Mouse (Mus musculus) gastrocnemius, postnatal 36 days (tissue): Measurements from ENCODE around the gene Mpc1. TPM values are rescaled to one million over a fixed set of nuclear protein-coding genes. Genes with fewer than 3 reads are reported as not detected.
"Not testable (repeated sequence)": the region's sequence is repeated elsewhere in the genome, so short reads cannot be mapped to it uniquely, and the experiment has no call there.

Experiments used
- DNase-seq, 2 experiments: peaks; one replicate each; pipeline ENCODE4 v3.0.0; 2022
- intact Hi-C: fragments of 180-260 bp; cut with DNase I; formaldehyde crosslinking; loops from one replicate; pipeline ENCODE4 v1.15.1; 2025
- total RNA-seq, 2 experiments: library from RNA; stranded (reverse); gene quantifications; 2 replicates each; pipeline ENCODE4 v1.2.3; 2021

Mpc1 gene
- total RNA-seq, 2 experiments from 2014 or later = 378 to 448 TPM

DNA sequence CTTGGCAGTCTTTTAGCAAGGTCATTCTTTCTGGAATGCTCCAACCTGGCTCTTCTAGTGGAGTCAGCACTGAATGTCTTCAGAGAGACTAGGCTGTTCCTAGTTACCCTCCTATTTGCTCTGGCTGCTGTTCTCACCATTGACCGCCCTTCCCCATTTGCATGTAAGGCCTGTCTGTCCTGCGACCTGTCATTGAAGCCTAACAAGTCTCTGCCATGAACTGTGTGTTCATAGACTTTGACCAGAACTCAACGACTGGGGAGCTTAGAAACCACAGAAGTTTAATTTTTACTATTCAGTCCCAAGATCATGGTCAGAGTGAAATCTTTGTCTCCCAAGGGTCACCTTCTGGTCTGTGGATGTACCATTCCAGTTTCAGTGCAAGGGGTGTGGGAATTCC, 31.3 kb downstream of the Mpc1 start:
- intact Hi-C loops = no loop called here
- DNase-seq = no peak

DNA sequence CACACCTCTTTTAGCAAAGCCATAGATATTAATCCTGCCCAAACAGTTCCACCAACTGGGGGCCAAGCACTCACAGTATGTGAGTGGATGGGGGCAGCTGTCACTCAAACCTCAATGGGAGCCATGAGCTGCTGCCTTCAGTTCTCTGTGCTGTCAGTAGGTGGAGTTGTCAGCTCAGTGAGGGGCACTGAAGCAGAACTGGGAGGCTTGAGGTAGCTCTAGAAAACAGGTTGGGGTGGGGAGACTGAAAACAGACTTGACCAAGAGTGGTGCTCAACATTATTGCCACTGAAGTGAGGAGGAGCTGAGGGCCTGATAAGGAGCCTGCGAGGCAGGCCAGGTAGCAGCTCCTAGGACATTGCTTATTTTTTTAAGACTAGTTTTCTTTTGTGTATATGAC, 33.5 kb downstream of the Mpc1 start:
- no peak for DNase-seq
- intact Hi-C loops = loop anchor here (5.0 kb wide), 1 partner anchor 56 kb away; no protein-coding TSS in a partner anchor

DNA sequence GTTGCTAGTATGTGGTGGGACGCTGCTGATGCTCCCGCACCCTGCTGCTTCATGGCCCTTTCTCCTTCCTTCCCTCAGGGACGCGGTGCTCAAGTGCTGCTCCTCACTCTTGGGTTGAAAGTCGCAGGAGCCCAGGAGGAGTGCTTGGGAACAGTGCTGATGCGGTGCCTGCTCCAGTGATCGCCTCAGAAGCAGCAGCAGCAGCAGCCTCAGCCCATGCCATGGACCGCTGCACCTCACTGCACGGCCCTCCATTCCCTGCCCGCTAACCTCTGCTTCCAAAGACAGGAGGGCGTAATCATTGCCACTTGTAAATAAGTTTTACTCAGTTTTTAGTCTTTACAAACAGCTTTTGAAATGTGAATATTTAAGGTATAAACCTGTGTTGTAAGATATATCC, 44.2 kb downstream of the Mpc1 start:
- DNase-seq, intact Hi-C loops: not testable (repeated sequence)

DNA sequence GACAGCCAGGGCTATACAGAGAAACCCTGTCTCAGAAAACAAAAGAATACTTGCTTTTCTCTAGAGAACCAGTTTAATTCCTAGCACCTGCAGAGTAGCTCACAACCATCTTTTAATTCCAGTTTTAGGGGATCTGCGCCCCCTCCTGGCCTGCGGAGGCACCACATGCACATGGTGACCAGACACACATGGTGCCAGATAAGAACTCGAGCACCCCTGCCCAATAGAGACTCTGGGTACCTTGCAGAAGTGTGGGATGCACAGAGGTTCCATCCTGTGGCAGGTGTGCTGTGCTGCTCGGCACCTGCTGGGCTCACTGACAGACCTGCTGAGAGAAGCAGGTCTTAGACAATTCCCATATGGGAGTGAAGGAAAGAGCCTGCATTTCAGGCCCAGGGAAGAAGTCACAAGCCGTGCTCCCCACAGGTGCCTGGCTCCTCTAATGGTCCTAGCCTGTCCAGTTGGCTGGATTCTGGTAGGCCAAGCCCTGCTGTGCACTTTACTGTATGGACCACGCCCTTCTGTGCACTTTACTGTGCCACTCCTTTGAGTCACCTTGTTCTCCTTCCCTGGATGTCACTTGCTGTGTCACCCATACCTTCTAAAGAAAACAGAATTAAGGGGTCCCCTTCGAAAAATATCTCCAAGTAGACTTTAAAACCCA, 45.9 kb downstream of the Mpc1 start:
- no peak for DNase-seq
- intact Hi-C loops = no loop called here

DNA sequence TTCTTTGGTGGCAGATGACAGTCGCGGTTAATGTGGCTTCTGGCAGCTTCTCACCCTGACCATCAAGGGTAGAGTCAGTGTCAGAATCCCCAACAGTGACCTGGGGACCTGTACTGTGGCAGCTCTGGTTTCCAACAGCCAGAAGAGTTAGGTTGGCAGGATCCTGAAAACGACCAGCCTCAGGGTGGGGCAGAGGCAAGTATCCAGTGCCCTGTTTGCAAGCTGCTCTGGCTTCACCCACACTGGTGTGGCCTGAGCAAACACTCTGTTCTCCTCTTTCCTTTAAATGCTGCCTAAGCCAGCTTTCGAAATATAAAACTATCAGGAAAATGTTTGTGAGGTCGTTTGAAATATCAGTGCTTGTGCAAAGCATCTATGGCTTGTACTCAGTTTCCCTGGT, 47.9 kb downstream of the Mpc1 start:
- intact Hi-C loops = no loop called here
- DNase-seq = no peak

DNA sequence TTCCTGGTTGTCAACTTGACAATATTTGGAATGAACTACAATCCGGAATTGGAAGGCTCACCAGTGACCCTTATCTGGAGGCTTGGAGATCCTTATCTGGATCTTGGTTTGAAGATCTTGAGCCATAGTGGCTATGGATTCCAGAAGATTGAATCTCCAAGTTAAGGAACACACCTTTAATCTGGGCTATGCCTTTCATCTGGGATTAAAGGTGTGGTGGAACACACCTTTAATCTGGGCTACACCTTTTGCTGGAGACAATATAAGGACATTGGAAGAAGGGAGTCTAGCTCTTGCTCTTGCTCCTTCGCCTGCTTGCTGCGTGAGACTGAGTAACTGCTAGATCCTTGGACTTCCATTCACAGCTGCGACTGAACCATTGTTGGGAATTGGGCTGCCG, 54.5 kb downstream of the Mpc1 start, which contains the start of gene Prr18:
Prr18 (plus strand) TSS at position 301 of the 400 bp plus-strand sequence.
- DNase-seq, intact Hi-C loops: not testable (repeated sequence)

DNA sequence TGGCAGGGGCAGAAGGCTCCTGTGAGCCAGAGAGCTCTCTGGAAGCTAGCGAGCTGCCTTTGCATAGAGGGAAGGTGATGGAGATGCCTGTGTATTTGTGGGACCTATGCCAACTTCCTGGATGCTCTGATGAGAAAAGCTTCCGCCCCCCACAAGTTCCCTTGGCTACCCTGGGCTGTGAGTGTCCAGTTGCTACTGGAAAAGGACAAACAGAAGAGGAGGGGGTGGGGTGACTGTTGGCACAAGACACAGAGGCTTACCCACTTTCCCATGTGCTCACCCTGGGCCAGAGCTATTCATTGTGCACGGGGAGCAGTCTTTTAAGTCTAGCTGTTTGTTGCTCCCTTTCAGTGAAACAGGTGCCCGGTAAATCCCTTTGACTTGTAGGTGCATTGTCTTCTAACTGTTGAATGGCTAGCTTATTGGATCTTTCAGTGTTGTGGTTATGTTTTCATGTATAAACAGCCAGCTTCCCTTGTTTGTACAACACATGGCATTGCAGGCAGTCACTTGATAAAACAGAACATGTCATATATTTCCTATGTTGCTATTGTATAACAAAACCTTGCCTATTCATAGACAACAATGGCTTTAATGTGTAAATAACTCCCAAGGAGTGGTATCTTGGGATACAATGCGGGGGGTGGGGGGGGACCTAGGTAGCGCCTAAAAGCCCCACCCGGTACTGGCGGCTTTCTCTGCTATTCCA, 57.1 kb downstream of the Mpc1 start:
- intact Hi-C loops = no loop called here
- DNase-seq = no peak

DNA sequence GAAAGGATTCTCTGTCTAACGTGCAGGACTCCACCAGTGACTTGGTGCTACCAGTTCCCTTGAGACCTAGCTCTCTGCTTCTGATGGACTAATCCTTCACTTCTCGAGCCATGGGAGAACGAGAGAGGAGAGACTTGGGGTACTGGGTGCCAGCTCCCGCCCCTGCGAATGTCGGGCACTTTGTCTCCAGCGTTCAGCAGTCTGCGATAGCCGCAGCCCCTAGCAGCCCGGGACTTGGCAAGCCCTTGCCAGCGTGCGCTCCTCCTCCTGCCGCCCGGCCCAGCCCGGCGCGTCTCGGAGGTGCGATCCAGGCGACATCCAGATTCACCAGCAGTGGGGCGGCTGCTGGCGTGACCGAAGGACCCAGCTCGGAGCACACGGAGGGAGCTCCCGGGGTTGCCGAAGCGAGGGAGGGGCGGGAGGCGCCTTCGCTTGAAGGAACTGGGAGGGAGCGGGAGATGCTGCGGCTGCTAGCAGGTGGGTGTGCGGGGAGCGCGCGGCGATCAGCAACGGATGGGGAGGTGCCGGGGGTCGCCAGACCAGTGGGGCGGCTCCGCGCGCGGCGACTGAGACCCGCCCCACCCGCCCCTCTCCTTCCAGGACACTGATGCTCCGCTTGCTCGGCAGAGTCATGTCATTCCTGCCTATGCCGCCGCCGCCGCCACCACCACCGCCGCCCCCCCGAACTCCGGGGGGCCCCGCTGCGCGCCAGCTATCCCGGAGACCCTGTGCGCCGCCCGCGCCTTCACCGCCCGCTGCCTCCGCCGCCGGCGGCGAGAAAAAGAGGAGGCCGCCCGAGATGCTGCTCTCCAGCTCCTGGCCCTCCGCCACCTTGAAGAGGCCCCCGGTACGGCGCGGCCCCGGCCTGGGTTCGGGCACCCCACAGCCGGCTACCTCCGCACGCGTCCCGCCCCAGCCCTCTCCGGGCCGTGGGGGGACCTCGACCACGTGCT, 58.0 kb downstream of the Mpc1 start:
- no peak for DNase-seq
- intact Hi-C loops = no loop called here

DNA sequence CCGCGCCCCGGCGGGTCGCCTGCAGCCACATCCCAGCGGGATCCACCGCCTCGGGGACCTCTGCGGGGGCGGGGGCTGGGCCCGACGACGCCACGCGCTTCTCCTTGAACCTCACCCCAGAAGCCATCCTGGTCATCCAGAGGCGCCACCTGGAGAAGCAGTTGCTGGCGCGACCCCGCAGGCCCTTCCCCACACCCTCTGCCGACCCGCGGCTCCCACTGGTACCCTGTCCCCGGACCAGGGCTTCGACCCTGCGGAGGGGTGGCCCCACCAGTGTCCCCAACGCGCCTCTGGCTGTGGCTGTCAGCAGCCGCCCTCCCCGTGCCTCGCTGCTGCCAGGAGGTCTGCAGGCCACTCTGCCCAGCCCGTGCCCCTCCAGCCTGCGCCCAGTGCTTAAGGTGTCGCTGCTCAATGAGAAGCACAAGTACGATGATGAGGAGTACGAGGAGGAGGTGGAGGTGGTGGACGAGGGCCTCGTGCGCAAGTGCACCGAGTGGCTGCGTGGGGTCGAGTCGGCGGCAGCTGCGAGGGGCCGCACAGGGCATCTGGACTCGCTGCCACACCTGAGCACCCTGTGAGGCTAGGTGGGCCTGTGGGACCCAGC, 58.8 kb downstream of the Mpc1 start:
- no peak for DNase-seq
- intact Hi-C loops = no loop called here

DNA sequence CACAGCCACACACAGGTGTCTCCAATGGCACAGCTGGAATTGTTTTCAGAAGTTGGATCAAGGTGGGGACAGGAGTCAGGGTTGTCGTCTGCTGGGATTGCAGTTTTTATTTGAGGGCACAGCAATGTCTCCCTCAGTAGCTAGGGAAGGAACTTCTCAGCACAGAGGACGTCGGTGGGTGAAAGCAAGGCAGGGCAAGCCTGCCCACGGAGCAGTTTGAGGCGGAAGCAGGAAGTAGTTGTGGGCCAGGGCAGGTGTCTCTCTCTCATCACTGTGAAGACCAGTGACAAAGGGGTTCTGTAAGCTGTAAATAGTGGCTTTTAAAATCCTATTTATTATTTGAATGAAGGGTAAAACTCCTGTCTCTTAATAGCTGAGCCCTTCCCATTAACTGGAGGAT, 60.0 kb downstream of the Mpc1 start:
- DNase-seq = no peak
- intact Hi-C loops = no loop called here

DNA sequence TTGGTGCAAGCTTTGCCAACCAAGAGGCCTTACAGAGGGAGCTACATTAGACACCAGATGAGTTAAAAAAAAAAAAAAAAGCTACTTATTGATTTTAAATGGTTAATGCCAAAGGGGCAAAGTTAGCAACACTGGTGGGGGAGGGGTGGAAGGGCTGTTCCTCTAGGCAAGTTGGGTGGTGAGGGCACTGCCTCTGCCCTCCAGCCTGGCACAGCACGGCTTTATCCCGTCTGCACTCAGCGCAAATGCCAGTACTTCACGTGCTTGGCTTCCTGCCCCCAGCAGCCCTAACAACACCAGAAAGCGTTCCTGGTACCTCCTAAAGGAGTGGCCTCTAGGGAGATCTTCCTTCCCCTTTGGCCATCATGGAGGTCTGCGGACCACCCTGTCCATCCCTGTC, 60.7 kb downstream of the Mpc1 start:
- intact Hi-C loops = no loop called here
- no peak for DNase-seq

Other genes with a start within 250 kb of the Mpc1 start
- not detected for gene Gm49673, start 135.1 kb upstream of the Mpc1 start, total RNA-seq
- 10 to 100 TPM; 12.9 to 13.5 TPM for gene Rnaset2a, start 134.8 kb upstream of the Mpc1 start, total RNA-seq
- gene Fgfr1op, start 117.4 kb upstream of the Mpc1 start, total RNA-seq = 10 to 100 TPM; 12.0 to 15.5 TPM
- not detected for gene Ccr6, start 46.9 kb upstream of the Mpc1 start, total RNA-seq
- gene Sft2d1, start 28.2 kb downstream of the Mpc1 start, total RNA-seq = 1 to 10 TPM; 5.0 to 5.7 TPM
- under 1 TPM in 1 of 2 experiments, not detected in 1; 0.07 TPM for gene Prr18, start 54.6 kb downstream of the Mpc1 start, total RNA-seq
- not detected for gene T2, start 73.1 kb downstream of the Mpc1 start, total RNA-seq
- not detected for gene T, start 151.5 kb downstream of the Mpc1 start, total RNA-seq
- 1 to 10 TPM; 3.9 to 4.5 TPM for gene Pde10a, start 242.5 kb downstream of the Mpc1 start, total RNA-seq